Mouse (Mus musculus) CH12.LX (cell line): Measurements from ENCODE around the gene Cntn2. TPM values are rescaled to one million over a fixed set of nuclear protein-coding genes. Genes with fewer than 3 reads are reported as not detected.

Source experiments
- DNase-seq: peaks from one replicate; pipeline ENCODE4 v3.0.0-alpha.2; 2013; ENCODE audit errors: extremely low read depth
- H3K27ac ChIP-seq: 2 replicates; pipeline ENCODE4 v1.5.1; 2012; ENCODE audit warnings: low read depth, mild to moderate bottlenecking, control low read depth, moderate library complexity; ENCODE audit not compliant: insufficient read depth
- H3K27me3 ChIP-seq: replicated peaks from 2 replicates; pipeline ENCODE3; 2012; ENCODE audit warnings: inconsistent platforms
- H3K36me3 ChIP-seq, 2 experiments: replicated peaks in 1 of 2; 2 replicates each; pipeline versions ENCODE3 to v1.6.1; 2012; ENCODE audit warnings: inconsistent platforms in 1 of 2, low read length in 1 of 2, mild to moderate bottlenecking in 1 of 2, mixed read lengths in 1 of 2, moderate library complexity in 1 of 2; ENCODE audit not compliant: control insufficient read depth in 1 of 2, insufficient read depth in 1 of 2
- H3K4me1 ChIP-seq, 2 experiments: 2 replicates each; pipeline ENCODE4 v1.6.1; 2012; ENCODE audit warnings: inconsistent platforms in 1 of 2, moderate library complexity in 1 of 2; ENCODE audit not compliant: insufficient read depth in 2 of 2, control insufficient read depth in 1 of 2
- H3K4me2 ChIP-seq: 2 replicates; pipeline ENCODE4 v1.6.1; 2012; ENCODE audit warnings: low read depth, mild to moderate bottlenecking, control low read depth; ENCODE audit not compliant: poor library complexity, insufficient read depth, severe bottlenecking
- H3K4me3 ChIP-seq, 3 experiments: fragments of 150-350 bp in 1 of 3; sonication (generic) in 1 of 3; replicated peaks in 1 of 3; 2 replicates each; pipeline versions ENCODE3 to v1.5.1; 2011 to 2012; ENCODE audit warnings: low read depth in 2 of 3, low read length in 2 of 3, mild to moderate bottlenecking in 2 of 3, moderate library complexity in 2 of 3, control low read depth in 1 of 3, improper control_type of control experiment in 1 of 3, inconsistent platforms in 1 of 3, mixed read lengths in 1 of 3; ENCODE audit not compliant: poor library complexity in 1 of 3
- H3K79me2 ChIP-seq: replicated peaks from 2 replicates; pipeline ENCODE4 v1.6.1; 2012; ENCODE audit warnings: mild to moderate bottlenecking, moderate library complexity; ENCODE audit not compliant: control insufficient read depth, poor library complexity, insufficient read depth, severe bottlenecking; ENCODE audit errors: extremely low read depth
- H3K9ac ChIP-seq: 2 replicates; pipeline ENCODE4 v1.6.1; 2012; ENCODE audit warnings: low read depth, mild to moderate bottlenecking, control low read depth, moderate library complexity; ENCODE audit not compliant: insufficient read depth
- H3K9me3 ChIP-seq: replicated peaks from 2 replicates; pipeline ENCODE3; 2012; ENCODE audit warnings: low read length, inconsistent platforms, mixed read lengths
- E2F4 ChIP-seq: IDR thresholded peaks from 2 replicates; pipeline ENCODE4 v1.6.1; 2011; ENCODE audit warnings: low read depth, low read length, improper control_type of control experiment; ENCODE audit not compliant: insufficient replicate concordance
- ELF1 ChIP-seq: IDR thresholded peaks from 2 replicates; pipeline ENCODE4 v1.6.1; 2014; ENCODE audit warnings: low read depth, mild to moderate bottlenecking, inconsistent platforms, low read length, improper control_type of control experiment
- EP300 ChIP-seq: IDR thresholded peaks from 2 replicates; pipeline ENCODE4 v1.6.1; 2011; ENCODE audit warnings: low read length, improper control_type of control experiment
- ETS1 ChIP-seq: conservative IDR thresholded peaks from 2 replicates; pipeline ENCODE4 v1.6.1; 2012; ENCODE audit warnings: low read depth, mild to moderate bottlenecking, inconsistent platforms, low read length, improper control_type of control experiment, moderate library complexity
- GABPA ChIP-seq: IDR thresholded peaks from 2 replicates; pipeline ENCODE4 v1.6.1; 2012; ENCODE audit warnings: low read depth, low read length, improper control_type of control experiment, inconsistent platforms; ENCODE audit not compliant: insufficient replicate concordance
- JUN ChIP-seq: IDR thresholded peaks from 2 replicates; pipeline ENCODE4 v1.6.1; 2011; ENCODE audit warnings: low read depth, mild to moderate bottlenecking, low read length, improper control_type of control experiment, moderate library complexity; ENCODE audit not compliant: insufficient read depth
- MAFK ChIP-seq: IDR thresholded peaks from 2 replicates; pipeline ENCODE4 v1.6.1; 2011; ENCODE audit warnings: low read length, improper control_type of control experiment; ENCODE audit not compliant: insufficient replicate concordance
- MAZ ChIP-seq: IDR thresholded peaks from 2 replicates; pipeline ENCODE4 v1.6.1; 2012; ENCODE audit warnings: low read depth, mild to moderate bottlenecking, inconsistent platforms, low read length, improper control_type of control experiment, moderate library complexity
- MEF2A ChIP-seq: IDR thresholded peaks from 2 replicates; pipeline ENCODE4 v1.6.1; 2014; ENCODE audit warnings: low read depth, mild to moderate bottlenecking, inconsistent platforms, low read length, improper control_type of control experiment, borderline replicate concordance
- MYC ChIP-seq: IDR thresholded peaks from 2 replicates; pipeline ENCODE4 v1.6.1; 2011; ENCODE audit warnings: low read depth, mild to moderate bottlenecking, improper control_type of control experiment, low read length
- NRF1 ChIP-seq: IDR thresholded peaks from 2 replicates; pipeline ENCODE4 v1.6.1; 2014; ENCODE audit warnings: low read depth, mild to moderate bottlenecking, inconsistent platforms, low read length, improper control_type of control experiment, moderate library complexity
- POLR2AphosphoS2 ChIP-seq: IDR thresholded peaks from 2 replicates; pipeline ENCODE4 v1.6.1; 2011; ENCODE audit warnings: low read depth, low read length, improper control_type of control experiment
- RAD21 ChIP-seq: IDR thresholded peaks from 2 replicates; pipeline ENCODE4 v1.6.1; 2011; ENCODE audit warnings: low read depth, mild to moderate bottlenecking, low read length, improper control_type of control experiment, moderate library complexity
- RCOR1 ChIP-seq: conservative IDR thresholded peaks from 2 replicates; pipeline ENCODE4 v1.6.1; 2012; ENCODE audit warnings: low read depth, mild to moderate bottlenecking, inconsistent platforms, low read length, improper control_type of control experiment
- SIN3A ChIP-seq: IDR thresholded peaks from 2 replicates; pipeline ENCODE4 v1.6.1; 2012; ENCODE audit warnings: low read length, improper control_type of control experiment, inconsistent platforms
- SMC3 ChIP-seq: IDR thresholded peaks from 2 replicates; pipeline ENCODE4 v1.6.1; 2011; ENCODE audit warnings: low read depth, low read length, improper control_type of control experiment
- USF1 ChIP-seq: IDR thresholded peaks from 2 replicates; pipeline ENCODE4 v1.6.1; 2014; ENCODE audit warnings: low read depth, mild to moderate bottlenecking, inconsistent platforms, low read length, improper control_type of control experiment
- ZNF384 ChIP-seq: IDR thresholded peaks from 2 replicates; pipeline ENCODE4 v1.6.1; 2012; ENCODE audit warnings: low read depth, low read length, improper control_type of control experiment, inconsistent platforms
- dilution Hi-C: fragments of 300-500 bp; cut with MboI; formaldehyde crosslinking; loops from 2 replicates; pipeline ENCODE4 v1.14.3; 2020; ENCODE audit warnings: low sequenced_read_pairs; ENCODE audit not compliant: extremely low pct_unique_long_range_greater_than_20kb, extremely low pct_ligation_motif_present
- in situ Hi-C: fragments of 300-500 bp; cut with MboI; formaldehyde crosslinking; loops from 3 replicates; pipeline ENCODE4 v1.14.3; 2019; ENCODE audit warnings: low sequenced_read_pairs, low pct_ligation_motif_present, low pct_unique_long_range_greater_than_20kb, mixed read lengths
- polyA plus RNA-seq: library from polyadenylated mRNA; unstranded; fragments of >175 nt; gene quantifications from 2 replicates; pipeline ENCODE4 v1.2.1, GENCODE M21; 2012; ENCODE audit warnings: low read depth; ENCODE audit not compliant: insufficient read length
- total RNA-seq, 2 experiments: library from RNA; depleted of rRNA; stranded (reverse); fragments of 300-350 nt in 1 of 2; fragments of >200 nt in 1 of 2; gene quantifications; 2 replicates each; pipeline ENCODE4 v1.2.3; 2012 to 2014

The Cntn2 gene
- total and polyA plus RNA-seq, 3 experiments, result 0.04 to 0.05 (median 0.04) TPM

DNA sequence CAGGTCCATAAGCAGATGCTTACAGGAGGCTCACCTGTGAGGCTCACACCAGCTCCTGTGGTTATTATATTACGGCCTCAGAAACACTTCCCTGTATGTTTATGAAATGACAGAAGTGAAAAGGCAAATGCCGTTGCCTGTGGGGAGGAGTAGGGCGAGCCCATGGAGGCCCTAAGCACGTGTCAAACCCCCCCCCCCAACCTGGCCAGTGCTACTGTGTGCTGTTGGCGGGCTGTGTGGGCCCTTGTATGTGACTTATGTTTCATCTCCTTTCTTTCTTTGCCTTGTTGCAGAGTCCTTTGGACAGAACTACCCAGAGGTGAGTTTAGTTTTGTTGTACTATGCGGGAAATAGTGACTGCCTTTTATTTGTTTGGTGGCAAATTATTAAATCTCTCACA, 59.3 kb downstream of the Cntn2 start:
- Histone ChIP-seq H3K36me3 (peaks cover 19 to 67% of the 10 kb centered on the region in 2 experiments), H3K4me3 (no peak overlapping the region), H3K9me3 (no peaks in the 10 kb centered on the region), H3K27me3 (no peaks in the 10 kb centered on the region), H3K27ac (no peak overlapping the region), H3K79me2 (peaks cover 43% of the 10 kb centered on the region), H3K4me2 (no peak overlapping the region), H3K9ac (no peak overlapping the region), H3K4me1 (peaks cover 0 to 33% of the 10 kb centered on the region in 2 experiments; a peak in 2 of 4 replicates)
- no peak for DNase-seq
- in situ Hi-C loops, result no loop called here
- dilution Hi-C loops, result no loop called here
- no peak for TF ChIP-seq RCOR1
- TF ChIP-seq RAD21, result no peak
- TF ChIP-seq GABPA, result no peak
- TF ChIP-seq EP300, result no peak
- TF ChIP-seq POLR2AphosphoS2, result no peak
- no peak for TF ChIP-seq MAFK
- TF ChIP-seq ELF1, result no peak
- TF ChIP-seq MYC, result no peak
- no peak for TF ChIP-seq ETS1
- no peak for TF ChIP-seq USF1
- TF ChIP-seq SMC3, result no peak
- no peak for TF ChIP-seq SIN3A
- no peak for TF ChIP-seq MEF2A
- TF ChIP-seq NRF1, result no peak

- no peak overlapping the region for H3K4me2 ChIP-seq
- DNase-seq, result no peak
- H3K27ac ChIP-seq, result no peak overlapping the region
- H3K79me2 ChIP-seq, result peaks cover 49% of the 10 kb centered on the region
- in situ Hi-C loops (no loop called here), dilution Hi-C loops (no loop called here)
- no peaks in the 10 kb centered on the region for H3K9me3 ChIP-seq
- no peaks in the 10 kb centered on the region for H3K27me3 ChIP-seq
- no peak for TF ChIP-seq JUN
- TF ChIP-seq RAD21, result no peak
- no peak for TF ChIP-seq SIN3A
- TF ChIP-seq E2F4, result no peak
- no peak for TF ChIP-seq MAZ
- TF ChIP-seq ZNF384, result no peak
- no peak overlapping the region for H3K4me3 ChIP-seq
- peaks cover 16 to 62% of the 10 kb centered on the region in 2 experiments for H3K36me3 ChIP-seq
- peaks cover 2 to 39% of the 10 kb centered on the region in 2 experiments; a peak in 2 of 4 replicates for H3K4me1 ChIP-seq
- H3K9ac ChIP-seq, result no peak overlapping the region
Measured at GRCm38 (mm10) chr1:132483234-132483633, 59.8 kb downstream of the Cntn2 start.
